Mouse (Mus musculus): ENCODE measurements around the gene 5730409E04Rik.

5730409E04Rik gene

GRCm38 (mm10) chr4:126609606-126610181, at the start of gene 5730409E04Rik:
5730409E04Rik (plus strand) TSS chr4:126609818.
- DNase-seq (ENCODE audit: low read depth, low spot score), result peak; percentile 73

DNA sequence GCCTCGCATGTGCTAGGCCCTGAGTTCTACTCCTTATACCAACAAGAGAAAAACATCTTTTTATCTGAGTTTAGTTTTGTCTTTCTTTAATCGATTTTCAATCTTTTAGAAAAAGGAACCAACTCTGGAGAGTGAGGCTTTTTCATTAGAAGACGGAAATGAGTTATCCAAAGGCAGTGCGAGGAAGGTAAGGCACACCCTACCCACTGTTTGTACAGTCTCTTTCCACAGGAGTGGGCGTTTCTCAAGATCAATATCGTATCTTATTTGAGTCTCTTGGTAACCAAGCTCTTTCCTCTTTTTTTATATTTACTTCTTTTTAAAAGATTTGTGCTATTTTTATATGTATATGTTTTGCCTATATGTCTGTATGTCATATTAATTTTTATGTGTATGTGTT, 45.8 kb upstream of the 5730409E04Rik start:
- DNase-seq (ENCODE audit: low read depth, low spot score), result no peak

- no peak for DNase-seq (ENCODE audit: low read depth, low spot score)
Measured at GRCm38 (mm10) chr4:126567243-126567642, 42.4 kb upstream of the 5730409E04Rik start.

DNA sequence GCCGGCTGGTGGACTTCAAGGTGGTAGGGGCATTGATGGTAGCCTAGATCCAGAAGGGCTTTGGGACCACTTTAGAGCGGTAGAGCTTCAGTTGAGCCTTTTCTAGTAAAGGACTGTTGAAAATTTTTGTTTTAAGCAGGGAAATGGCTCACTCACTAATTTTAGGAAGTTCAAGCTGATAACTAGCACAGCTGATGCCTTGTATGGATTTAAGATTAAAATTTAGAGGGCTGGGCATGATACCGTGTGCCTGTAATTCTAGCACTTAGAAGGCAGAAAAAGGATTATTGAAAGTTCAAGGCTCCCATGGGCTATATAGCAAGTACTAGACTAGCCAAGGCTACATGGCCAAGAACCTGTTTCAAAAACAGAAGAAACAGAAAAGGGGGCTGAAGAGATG, 39.8 kb upstream of the 5730409E04Rik start:
- DNase-seq (ENCODE audit: low read depth, low spot score), result no peak

GRCm38 (mm10) chr4:126576281-126576680, 33.3 kb upstream of the 5730409E04Rik start:
- DNase-seq (ENCODE audit: low read depth, low spot score), result no peak

- no peak for DNase-seq (ENCODE audit: low read depth, low spot score)
Measured at GRCm38 (mm10) chr4:126577920-126578319, 31.7 kb upstream of the 5730409E04Rik start.

DNA sequence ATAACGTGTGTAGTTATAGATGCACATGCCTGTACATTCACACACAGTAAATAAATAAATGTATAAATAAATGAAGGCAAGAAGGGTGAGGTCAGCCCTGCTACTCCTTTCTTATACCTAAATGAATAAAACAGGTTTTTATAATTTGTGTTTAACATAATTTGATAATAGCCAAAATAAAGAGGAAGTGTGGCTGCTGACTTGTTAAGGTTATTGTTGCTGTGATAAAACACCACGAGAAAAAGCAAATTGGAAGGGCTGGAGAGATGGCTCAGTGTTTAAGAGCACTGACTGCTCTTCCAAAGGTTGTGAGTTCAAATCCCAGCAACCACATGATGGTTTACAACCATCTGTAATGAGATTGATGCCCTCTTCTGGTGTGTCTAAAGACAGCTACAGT, 30.5 kb upstream of the 5730409E04Rik start:
- DNase-seq (ENCODE audit: low read depth, low spot score), result no peak

DNA sequence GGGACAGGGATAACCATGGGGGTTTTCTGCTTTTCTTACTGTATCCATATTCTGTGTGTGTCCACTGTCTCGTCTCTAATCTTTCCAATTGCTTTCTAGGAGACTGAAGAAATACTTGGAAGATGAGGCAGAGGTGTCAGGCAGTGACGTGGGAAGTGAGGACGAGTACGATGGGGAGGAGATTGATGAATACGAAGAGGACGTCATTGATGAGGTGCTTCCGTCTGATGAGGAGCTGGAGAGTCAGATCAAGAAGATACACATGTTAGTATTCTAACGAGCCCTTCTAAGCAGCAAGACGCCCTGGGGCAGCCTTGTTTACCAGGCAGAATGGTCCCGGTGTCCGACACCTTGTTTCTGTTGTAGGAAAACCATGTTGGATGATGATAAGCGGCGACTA, 23.9 kb upstream of the 5730409E04Rik start:
- DNase-seq (ENCODE audit: low read depth, low spot score), result no peak

DNA sequence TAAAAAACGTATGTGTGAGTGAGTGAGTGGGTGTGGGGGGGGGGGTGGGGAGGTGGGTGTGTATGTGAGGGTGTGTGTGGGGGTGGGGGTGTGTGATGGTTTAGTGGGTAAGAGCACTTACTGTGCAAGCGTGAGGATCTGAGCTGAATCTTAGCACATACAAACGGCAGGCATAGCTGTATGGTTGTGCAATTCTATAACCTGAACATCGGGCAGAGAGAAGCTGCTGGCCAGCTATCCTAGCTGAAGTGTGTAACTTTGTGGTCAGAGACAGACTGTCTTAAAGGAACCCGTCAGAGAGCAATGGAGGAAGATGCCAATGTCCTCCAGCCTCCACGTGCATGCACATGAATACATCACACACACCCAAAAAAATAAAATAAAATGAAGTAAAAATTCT, 17.6 kb upstream of the 5730409E04Rik start:
- no peak for DNase-seq (ENCODE audit: low read depth, low spot score)

DNA sequence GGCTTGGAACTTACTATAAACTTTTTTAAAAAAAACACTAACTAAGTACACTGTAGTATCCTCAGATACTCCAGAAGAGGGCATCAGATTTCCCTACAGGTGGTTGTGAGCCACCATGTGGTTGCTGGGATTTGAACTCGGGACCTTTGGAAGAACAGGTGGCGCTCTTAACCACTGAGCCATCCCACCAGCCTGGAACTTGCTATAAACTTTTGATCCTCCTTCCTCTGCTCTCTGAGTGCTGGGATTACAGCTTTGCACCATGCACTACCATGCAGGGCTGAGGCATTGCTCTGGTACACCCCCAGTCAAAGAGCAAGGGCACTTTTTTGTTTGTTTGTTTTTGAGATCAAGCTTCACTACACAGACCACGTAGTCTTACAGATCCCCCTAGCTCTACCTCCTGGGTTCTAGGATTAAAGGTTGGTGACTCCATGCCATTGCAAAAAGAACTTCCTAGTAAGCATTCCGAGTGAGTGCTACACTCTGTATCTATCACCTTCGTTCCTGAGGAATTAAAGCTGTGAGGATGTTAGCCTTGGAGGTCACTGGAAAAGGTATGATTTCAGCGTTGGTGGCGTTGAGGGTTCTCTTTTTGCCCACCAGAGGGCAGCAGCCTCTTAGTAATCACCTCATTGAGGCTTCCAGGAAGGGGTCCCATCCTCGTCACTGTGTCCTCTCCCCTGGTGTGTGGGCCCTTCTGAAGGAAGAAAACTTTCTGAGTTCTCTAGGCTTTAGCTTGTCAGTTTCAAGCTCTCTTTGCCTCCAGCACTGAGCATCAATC, 9.5 kb upstream of the 5730409E04Rik start:
- peak; percentile 65 for DNase-seq (ENCODE audit: low read depth, low spot score)

- peak; percentile 57 for DNase-seq (ENCODE audit: low read depth, low spot score)
Measured at GRCm38 (mm10) chr4:126601597-126602444, 7.8 kb upstream of the 5730409E04Rik start.

GRCm38 (mm10) chr4:126602445-126602762, 7.2 kb upstream of the 5730409E04Rik start:
- DNase-seq (ENCODE audit: low read depth, low spot score), result no peak

DNA sequence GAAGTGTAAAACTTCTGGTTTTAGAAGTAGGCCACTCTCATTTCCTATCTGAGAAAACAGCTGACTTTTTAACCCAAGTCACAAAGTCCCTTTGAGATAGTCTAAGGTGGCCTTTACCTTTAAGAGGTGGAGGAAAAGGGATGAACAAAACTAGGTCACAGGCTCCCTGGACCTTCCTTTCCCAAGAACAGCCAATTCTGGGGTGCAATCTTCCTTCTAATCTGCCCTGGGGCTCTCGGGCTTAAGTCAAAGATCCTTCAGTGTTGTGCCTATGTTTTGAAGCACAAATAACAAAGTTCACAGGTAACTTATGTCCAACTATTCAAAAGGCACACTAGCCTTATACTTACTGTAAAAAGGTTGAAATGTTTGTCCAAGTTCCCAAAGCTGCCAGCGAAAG, 5.5 kb upstream of the 5730409E04Rik start:
- no peak for DNase-seq (ENCODE audit: low read depth, low spot score)

DNA sequence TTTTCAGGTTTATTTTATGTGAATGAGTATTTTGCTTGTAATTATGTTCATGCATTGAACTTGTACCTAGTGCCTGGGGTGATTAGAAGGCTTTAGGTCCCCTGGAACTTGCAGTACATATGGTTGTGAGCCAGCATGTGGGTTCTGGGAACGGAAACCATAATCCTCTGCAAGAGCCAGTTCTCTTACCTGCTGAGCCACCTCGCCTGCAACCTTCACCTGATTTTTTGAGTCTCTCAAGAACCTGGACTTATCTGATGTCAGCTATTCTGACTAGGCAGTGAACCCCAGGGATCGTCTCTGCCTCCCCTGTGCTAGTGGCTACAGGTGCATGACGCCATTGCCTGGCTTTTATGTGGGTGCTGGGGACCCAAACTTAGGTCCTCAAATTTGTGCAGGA, 3.9 kb upstream of the 5730409E04Rik start:
- no peak for DNase-seq (ENCODE audit: low read depth, low spot score)

GRCm38 (mm10) chr4:126611991-126612390, 2.4 kb downstream of the 5730409E04Rik start:
- no peak for DNase-seq (ENCODE audit: low read depth, low spot score)

GRCm38 (mm10) chr4:126616312-126616711, 6.7 kb downstream of the 5730409E04Rik start:
- peak; percentile 50 for DNase-seq (ENCODE audit: low read depth, low spot score)

DNA sequence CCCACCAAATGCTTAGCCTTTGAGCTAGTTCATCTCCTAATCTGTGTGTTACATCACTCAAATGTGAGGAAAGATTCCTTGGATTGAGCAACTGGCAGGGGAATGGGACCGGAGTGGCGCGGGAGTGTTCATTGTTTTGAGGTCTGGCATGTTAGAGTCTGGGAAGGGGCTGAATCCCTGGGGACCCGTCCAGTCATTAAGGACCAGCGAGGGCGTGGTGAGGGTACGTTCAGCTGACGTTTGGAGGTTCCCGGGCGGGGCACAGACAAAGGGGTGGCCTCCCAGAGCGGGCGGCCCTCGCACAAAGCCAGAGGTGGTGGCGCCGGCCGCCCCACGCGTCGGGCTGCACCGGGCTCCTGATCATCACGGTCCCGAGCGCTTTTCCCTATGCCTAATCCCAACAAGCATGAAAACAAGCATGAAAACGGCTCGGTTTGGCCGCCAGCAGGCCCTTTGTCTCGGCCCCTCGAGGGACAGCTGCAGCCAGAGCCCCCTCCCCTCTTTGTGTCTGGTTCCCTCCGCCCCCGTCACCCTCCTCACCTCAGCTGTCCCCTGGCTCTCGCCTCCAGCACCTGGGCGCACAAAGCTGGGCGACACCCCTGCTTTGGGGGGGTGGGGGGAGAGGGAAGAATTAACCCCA, 10.2 kb downstream of the 5730409E04Rik start:
- no peak for DNase-seq (ENCODE audit: low read depth, low spot score)

GRCm38 (mm10) chr4:126620349-126620874, 10.8 kb downstream of the 5730409E04Rik start:
- no peak for DNase-seq (ENCODE audit: low read depth, low spot score)

- DNase-seq (ENCODE audit: low read depth, low spot score), result peak; percentile 65
Measured at GRCm38 (mm10) chr4:126627021-126627681, 17.5 kb downstream of the 5730409E04Rik start.

DNA sequence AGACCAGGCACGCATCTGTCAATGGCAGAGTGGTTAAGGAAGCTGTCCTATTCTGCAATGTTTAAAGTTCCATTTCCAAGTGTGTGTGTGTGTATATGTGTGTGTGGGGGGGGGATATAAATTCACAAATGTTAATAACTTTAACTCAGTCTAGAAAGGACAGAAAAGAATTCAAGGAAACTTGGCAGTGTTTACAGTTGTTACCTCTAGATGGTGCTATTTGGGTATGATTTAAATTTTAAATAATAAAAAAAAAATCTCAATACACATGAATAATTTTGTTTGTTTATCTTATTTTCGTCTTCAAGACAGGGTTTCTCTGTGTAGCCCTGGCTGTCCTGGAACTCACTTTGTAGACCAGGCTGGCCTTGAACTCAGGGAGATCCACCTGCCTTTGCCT, 22.3 kb downstream of the 5730409E04Rik start:
- no peak for DNase-seq (ENCODE audit: low read depth, low spot score)

GRCm38 (mm10) chr4:126632668-126633067, 23.1 kb downstream of the 5730409E04Rik start:
- no peak for DNase-seq (ENCODE audit: low read depth, low spot score)
